Mouse (Mus musculus): ENCODE measurements at regions not wholly inside any gene's neighbourhood (a gene's known extent, or its start where the extent isn't known, plus 50 kb on each side); places are given as distances from the start of the nearest gene placed in this dataset.

- DNase-seq (ENCODE audit: extremely low read depth, low read depth, low spot score), result no peak
Observed at GRCm38 (mm10) chr14:105584632-105585031, 312.0 kb downstream of the Spry2 start.

GRCm38 (mm10) chr14:105583497-105583896 lies 313.1 kb downstream of the Spry2 start:
- DNase-seq (ENCODE audit: extremely low read depth, low read depth, low spot score), result no peak

- DNase-seq (ENCODE audit: extremely low read depth, low read depth, low spot score), result no peak
Observed at GRCm38 (mm10) chr14:105576266-105576665, 317.9 kb downstream of the Ndfip2 start.

GRCm38 (mm10) chr14:105572036-105572891 lies 313.9 kb downstream of the Ndfip2 start:
- no peak for DNase-seq (ENCODE audit: extremely low read depth, low read depth, low spot score)

DNA sequence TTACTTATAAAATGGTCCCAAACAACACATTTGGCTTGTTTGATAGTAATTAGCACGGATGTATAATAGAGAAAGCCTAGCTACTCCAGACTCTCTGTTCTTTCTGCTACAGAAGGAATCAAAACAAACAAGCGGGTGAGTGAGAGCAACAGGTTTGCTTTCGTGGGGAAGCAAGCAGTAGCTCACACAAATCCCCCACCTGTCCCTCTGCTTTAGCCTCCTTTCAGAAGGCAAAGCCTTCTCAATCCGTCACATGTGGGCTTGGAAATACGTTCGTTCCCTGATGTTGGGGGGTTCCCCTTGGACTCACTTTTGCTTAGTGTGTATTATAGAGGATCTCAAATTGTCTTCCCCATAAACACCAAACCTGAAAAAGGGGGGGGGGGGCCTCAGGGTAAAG lies 311.8 kb downstream of the Ndfip2 start:
- no peak for DNase-seq (ENCODE audit: extremely low read depth, low read depth, low spot score)

- no peak for DNase-seq (ENCODE audit: extremely low read depth, low read depth, low spot score)
Observed at GRCm38 (mm10) chr14:105565827-105566226, 307.5 kb downstream of the Ndfip2 start.

- DNase-seq (ENCODE audit: extremely low read depth, low read depth, low spot score), result no peak
Observed at GRCm38 (mm10) chr14:105562843-105563242, 304.5 kb downstream of the Ndfip2 start.

- DNase-seq (ENCODE audit: extremely low read depth, low read depth, low spot score), result no peak
Observed at GRCm38 (mm10) chr14:105556813-105557212, 298.4 kb downstream of the Ndfip2 start.

DNA sequence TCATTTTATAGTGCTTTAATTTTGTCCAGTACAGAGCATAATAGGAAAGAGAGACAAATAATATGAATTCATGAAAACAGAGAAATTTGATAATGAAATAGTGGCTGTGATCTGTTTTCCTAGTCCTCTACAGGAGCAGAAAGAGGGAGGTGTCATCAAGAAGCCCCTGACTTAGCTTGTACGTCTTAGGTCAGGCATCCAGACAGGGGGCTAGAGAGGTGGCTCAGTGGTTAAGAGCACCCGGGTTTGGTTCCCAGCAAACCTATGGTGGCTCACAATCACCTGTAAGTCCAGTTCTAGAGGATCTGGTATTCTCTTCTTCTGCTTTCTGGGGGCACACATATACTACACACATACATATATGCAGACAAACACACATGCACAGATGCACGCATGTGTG lies 285.7 kb downstream of the Ndfip2 start:
- no peak for DNase-seq (ENCODE audit: extremely low read depth, low read depth, low spot score)

DNA sequence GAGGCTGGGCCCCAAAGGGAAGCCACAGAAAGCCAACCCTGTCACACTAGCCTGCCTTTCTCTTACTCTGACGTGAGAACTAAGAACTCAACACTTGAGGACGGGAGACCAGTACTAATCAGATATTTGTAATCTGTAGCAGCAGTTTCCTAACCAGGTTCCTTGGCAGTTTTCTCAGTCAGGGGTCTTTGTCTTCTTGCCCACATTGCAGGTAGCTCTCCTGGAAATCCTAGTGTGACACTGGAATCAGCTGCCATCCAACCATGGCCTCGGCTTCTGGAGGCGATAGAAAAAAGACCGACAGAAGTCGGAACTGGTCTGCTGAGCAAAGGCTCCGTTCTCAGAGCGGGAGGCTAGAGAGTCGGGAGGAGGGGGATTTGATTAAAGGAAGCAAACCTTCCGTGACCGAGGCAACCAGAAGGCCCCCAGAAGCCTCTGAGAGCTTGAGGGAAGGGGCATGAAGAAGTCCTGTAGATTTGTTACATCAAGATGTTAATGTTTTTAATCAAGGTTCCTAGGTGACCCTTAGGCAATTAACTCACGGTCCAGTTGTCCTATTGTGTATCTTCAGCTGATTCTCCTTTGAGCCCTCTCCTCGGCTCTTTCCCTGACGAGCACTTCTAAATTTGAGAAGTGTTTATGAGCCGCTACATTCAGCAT lies 284.2 kb downstream of the Ndfip2 start:
- no peak for DNase-seq (ENCODE audit: extremely low read depth, low read depth, low spot score)

- no peak for DNase-seq (ENCODE audit: extremely low read depth, low read depth, low spot score)
Observed at GRCm38 (mm10) chr14:105542090-105542485, 283.7 kb downstream of the Ndfip2 start.

DNA sequence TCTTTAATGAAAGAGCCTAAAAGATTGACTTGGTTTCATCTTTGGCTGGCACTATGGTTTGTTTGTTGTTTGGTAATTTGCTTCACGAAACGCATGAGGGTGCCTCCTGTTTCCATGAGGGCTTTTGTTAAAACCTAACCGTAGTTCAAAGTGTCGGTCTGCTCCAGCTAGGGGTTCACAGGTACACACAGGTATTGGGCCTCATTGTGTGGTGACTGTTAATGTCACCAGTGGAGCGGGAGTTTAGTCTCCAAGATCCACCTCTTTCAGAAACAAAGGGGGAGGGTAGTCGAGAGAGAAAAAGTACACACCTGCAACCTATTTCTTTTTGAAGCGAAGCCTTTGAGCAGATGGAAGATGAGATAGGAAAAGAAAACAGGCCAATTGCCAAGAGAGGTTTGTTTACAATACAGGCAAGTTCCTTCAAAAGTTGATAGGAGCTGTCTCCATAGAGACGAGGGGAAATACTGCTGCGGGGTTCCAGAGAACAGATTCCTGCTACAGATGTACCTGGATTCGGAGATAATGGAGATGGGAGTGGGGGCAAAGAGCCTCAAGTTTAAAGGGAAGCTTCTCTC lies 273.9 kb downstream of the Ndfip2 start:
- no peak for DNase-seq (ENCODE audit: extremely low read depth, low read depth, low spot score)

DNA sequence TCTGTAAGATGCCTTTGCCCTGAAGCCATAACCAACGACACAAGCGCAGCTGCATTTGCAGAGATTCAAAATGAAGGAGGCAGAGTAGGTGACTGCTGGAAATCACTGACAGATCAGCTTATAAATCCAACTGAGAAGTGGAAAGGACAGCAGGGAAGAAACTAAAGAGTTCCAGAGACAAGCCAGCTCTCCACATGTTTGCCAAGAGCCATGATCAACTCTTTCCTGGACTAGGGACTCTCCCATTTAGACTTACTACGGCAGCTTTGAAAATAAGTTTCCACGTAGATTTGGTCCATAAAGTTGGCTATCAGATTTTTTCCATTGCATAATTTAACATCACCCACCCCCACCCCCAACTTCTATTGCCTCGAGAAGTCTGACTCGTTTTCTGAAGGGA lies 269.7 kb downstream of the Ndfip2 start:
- no peak for DNase-seq (ENCODE audit: extremely low read depth, low read depth, low spot score)

DNA sequence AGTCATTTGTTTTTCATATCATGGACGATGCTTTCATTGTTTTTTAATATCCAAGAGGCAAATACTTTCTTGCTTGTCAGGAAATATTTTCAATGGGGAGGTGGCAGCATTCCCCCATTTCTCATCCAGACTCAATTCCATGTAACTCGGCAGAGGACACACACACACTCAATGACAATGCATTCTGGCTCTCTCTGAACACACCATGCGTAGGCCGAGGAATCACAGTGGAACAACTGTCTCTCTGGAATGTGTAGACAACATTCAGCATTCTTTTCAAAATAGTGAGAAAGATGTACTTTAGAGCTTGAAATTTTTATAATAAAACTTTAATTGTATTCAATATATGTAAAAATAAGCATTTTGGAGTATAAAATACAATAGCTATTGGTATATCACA lies 265.5 kb downstream of the Ndfip2 start:
- DNase-seq (ENCODE audit: extremely low read depth, low read depth, low spot score), result no peak

DNA sequence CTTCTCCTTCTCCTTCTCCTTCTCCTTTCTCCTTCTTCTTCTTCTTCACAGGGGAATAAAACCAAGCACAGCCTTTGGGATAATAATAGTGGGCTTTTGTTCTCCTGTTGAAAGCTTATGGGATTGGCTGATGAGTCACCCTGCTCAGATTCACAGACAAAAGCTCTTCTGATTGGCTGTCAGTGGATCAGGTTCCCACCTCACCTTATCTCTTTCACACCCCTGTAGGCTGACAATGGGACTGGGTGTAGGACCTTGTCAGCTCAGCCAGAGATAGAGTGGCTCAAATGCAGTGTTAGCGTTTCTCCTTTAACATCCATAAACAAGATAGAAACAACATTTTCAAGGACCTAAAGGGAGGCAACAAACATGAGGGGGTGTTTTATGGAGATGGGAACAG lies 263.9 kb downstream of the Ndfip2 start:
- DNase-seq (ENCODE audit: extremely low read depth, low read depth, low spot score), result no peak

DNA sequence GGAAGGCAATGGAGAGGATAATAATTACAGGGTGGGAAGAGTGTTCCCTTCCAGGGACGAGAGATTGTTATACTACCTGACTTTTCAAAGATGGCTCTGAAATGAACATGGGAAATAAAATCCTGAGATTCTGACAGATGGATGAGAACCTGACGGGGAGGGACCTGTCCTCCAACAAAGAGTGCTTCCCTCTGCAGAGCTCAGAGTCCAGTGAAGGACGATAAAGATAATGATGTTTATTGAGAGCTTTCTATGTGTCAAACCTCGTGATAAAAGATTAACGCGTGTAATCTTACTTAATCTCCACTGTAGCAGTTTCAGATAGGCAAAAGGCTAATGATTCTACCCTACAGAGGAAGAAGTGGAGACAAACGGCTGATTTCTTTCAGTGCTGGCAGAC lies 260.3 kb downstream of the Ndfip2 start:
- DNase-seq (ENCODE audit: extremely low read depth, low read depth, low spot score), result no peak

DNA sequence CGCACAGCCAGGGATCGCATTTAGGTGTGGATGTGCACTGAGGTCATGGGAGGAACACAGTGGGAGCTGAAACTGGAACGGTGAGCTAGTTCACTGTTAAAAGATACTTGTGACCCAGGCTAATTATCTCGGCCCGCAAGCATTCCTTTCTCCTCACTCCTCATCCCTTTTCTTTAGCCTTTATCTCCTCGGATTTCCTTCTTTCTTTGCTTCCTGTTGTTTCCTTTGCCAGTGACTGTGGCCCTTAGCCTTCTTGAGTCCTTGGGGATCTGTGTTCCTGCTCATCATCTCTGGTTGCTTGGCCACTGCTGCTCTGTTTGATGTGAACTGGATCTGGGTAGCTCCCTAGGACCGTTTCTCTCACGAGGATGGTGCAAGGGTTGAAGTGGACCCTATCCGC lies 256.0 kb downstream of the Ndfip2 start:
- DNase-seq (ENCODE audit: extremely low read depth, low read depth, low spot score), result no peak

- DNase-seq (ENCODE audit: extremely low read depth, low read depth, low spot score), result no peak
Observed at GRCm38 (mm10) chr14:105512914-105513677, 254.7 kb downstream of the Ndfip2 start.

- DNase-seq (ENCODE audit: extremely low read depth, low read depth, low spot score), result no peak
Observed at GRCm38 (mm10) chr14:105511826-105512225, 253.5 kb downstream of the Ndfip2 start.

- DNase-seq (ENCODE audit: extremely low read depth, low read depth, low spot score), result no peak
Observed at GRCm38 (mm10) chr14:105511135-105511534, 252.8 kb downstream of the Ndfip2 start.

GRCm38 (mm10) chr14:105505261-105505660 lies 246.9 kb downstream of the Ndfip2 start:
- no peak for DNase-seq (ENCODE audit: extremely low read depth, low read depth, low spot score)

All from fat pad, adult 2 months (tissue).